Mouse (Mus musculus) heart, adult 2 months (tissue): ENCODE data around the gene Tmem161a.

Experiments
- CTCF ChIP-seq: fragments of 200-600 bp; IDR thresholded peaks from 2 replicates; pipeline ENCODE4 v1.8.1; 2022; ENCODE audit warnings: antibody characterized with exemption, mild to moderate bottlenecking, moderate library complexity
- POLR2A ChIP-seq: fragments of 200-500 bp; IDR thresholded peaks from 2 replicates; pipeline ENCODE4 v1.6.1; 2011; ENCODE audit warnings: mild to moderate bottlenecking, low read depth, low read length, control low read depth; ENCODE audit not compliant: insufficient read depth

DNA sequence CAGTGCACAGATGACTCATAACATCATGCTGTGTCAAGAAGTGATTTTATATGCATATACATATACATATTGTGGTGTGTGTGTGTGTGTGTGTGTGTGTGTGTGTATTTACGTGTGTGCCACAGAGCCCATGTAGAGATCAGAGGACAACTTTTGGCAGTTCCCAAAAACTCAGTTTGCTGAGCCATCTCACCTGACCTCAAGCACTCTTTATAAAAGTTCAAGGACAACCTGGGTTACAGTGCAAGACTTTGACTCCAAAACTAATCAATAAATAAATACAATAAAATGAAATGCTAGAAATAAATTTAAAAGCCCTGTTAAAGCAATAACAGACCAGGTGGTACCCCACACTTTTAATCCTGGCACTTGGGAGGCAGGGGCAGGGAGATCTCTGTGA, 39.1 kb downstream of the Tmem161a start:
- TF ChIP-seq CTCF (no peak), POLR2A (no peak)
